Comparison of ENCODE assay signal across 7 mouse cellular contexts in the genomic region with DNA sequence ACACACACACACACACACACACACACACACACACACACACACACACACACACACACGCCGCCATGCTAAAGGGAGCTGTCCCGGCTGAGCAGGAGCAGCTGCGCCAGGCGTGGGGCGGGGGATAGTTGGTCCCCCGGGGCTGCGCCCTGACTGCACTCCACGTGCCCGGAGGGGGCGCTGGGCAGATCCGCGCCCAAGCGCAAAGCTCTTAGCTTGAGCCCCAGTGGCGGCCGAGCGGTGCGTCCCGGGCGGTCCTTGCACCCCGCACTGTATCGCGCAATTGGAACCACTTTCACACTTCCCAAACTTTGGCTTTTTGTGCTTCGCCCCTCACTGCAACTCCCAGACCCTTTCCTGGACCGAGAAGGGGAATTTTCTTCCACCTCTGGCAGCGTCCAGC. TPM values are rescaled to one million over a fixed set of nuclear protein-coding genes. Genes with fewer than 3 reads are reported as not detected.
DNase-seq lines count a peak whose midpoint lies in the region; ATAC-seq lines count a peak whose summit lies in the region.

No protein-coding gene starts in this region.

- H3K27ac ChIP-seq in embryonic facial prominence, embryonic 12.5 days = no peak overlapping the region
- H3K27ac ChIP-seq in heart, embryonic 13.5 days (replicated peaks) = peak overlapping the region; percentile 97
- peak overlapping the region; percentile 43; the same call in 1 of the 2 replicates for H3K27ac ChIP-seq in limb, embryonic 10.5 days
- H3K27ac ChIP-seq in midbrain, embryonic 15.5 days = no peak overlapping the region

- H3K36me3 ChIP-seq in embryonic facial prominence, embryonic 12.5 days = no peaks in the 10 kb centered on the region
- no peaks in the 10 kb centered on the region for H3K36me3 ChIP-seq in heart, embryonic 13.5 days
- H3K36me3 ChIP-seq in limb, embryonic 10.5 days = no peaks in the 10 kb centered on the region
- H3K36me3 ChIP-seq in midbrain, embryonic 15.5 days (replicated peaks) = no peaks in the 10 kb centered on the region

- under 1% methylated on average over 25 of the region's 26 CpGs for WGBS in embryonic facial prominence, embryonic 12.5 days
- WGBS in heart, embryonic 13.5 days = 0% methylated on average over 23 of the region's 26 CpGs
- 0% methylated on average over 24 of the region's 26 CpGs for WGBS in limb, embryonic 10.5 days
- WGBS in midbrain, embryonic 15.5 days = under 1% methylated on average over 20 of the region's 26 CpGs

- ATAC-seq in embryonic facial prominence, embryonic 12.5 days (ENCODE audit: insufficient number of reproducible peaks, insufficient read depth, low FRiP score, low TSS enrichment) = no peak
- no peak for ATAC-seq in heart, embryonic 13.5 days (ENCODE audit: extremely low read depth, insufficient number of reproducible peaks, low FRiP score, low TSS enrichment)
- no peak for ATAC-seq in midbrain, embryonic 15.5 days (replicated peaks)

- peaks cover 78% of the 10 kb centered on the region for H3K27me3 ChIP-seq in embryonic facial prominence, embryonic 12.5 days
- peaks cover 69% of the 10 kb centered on the region for H3K27me3 ChIP-seq in heart, embryonic 13.5 days (replicated peaks)
- H3K27me3 ChIP-seq in limb, embryonic 10.5 days (ENCODE audit: low read depth, poor library complexity, severe bottlenecking) = peaks cover 96% of the 10 kb centered on the region
- H3K27me3 ChIP-seq in midbrain, embryonic 15.5 days (replicated peaks) = peaks cover 76% of the 10 kb centered on the region

- no peaks in the 10 kb centered on the region for H3K9me3 ChIP-seq in embryonic facial prominence, embryonic 12.5 days
- H3K9me3 ChIP-seq in heart, embryonic 13.5 days = no peaks in the 10 kb centered on the region
- no peaks in the 10 kb centered on the region for H3K9me3 ChIP-seq in limb, embryonic 10.5 days (replicated peaks)
- no peaks in the 10 kb centered on the region for H3K9me3 ChIP-seq in midbrain, embryonic 15.5 days

- DNase-seq in adrenal gland, adult 18-20 months (ENCODE audit: low spot score in 2 of 2) = peak; percentile 36 to 38
- peak; percentile 73 for DNase-seq in limb, embryonic 10.5 days (ENCODE audit: low spot score)
- no peak for DNase-seq in left cerebral cortex, adult 11 months (ENCODE audit: low spot score)
- DNase-seq in B cell, adult 2 months = no peak

- H3K4me1 ChIP-seq in embryonic facial prominence, embryonic 12.5 days = peaks cover 33% of the 10 kb centered on the region
- peaks cover 64% of the 10 kb centered on the region for H3K4me1 ChIP-seq in heart, embryonic 13.5 days
- peaks cover 87% of the 10 kb centered on the region for H3K4me1 ChIP-seq in limb, embryonic 10.5 days
- H3K4me1 ChIP-seq in midbrain, embryonic 15.5 days = peaks cover 61% of the 10 kb centered on the region

- H3K9ac ChIP-seq in embryonic facial prominence, embryonic 12.5 days = no peak overlapping the region; the same call in 1 of the 2 replicates
- H3K9ac ChIP-seq in heart, embryonic 13.5 days = peak overlapping the region; percentile 97
- H3K9ac ChIP-seq in midbrain, embryonic 15.5 days = no peak overlapping the region

- peak overlapping the region; percentile 96 for H3K4me2 ChIP-seq in embryonic facial prominence, embryonic 12.5 days (replicated peaks)
- H3K4me2 ChIP-seq in heart, embryonic 13.5 days = peak overlapping the region; percentile 88
- peak overlapping the region; percentile 99 for H3K4me2 ChIP-seq in midbrain, embryonic 15.5 days

- peak overlapping the region; percentile 54 for H3K4me3 ChIP-seq in embryonic facial prominence, embryonic 12.5 days
- peak overlapping the region; percentile 87 for H3K4me3 ChIP-seq in heart, embryonic 13.5 days
- peak overlapping the region; percentile 76 for H3K4me3 ChIP-seq in limb, embryonic 10.5 days
- peak overlapping the region; percentile 59 for H3K4me3 ChIP-seq in midbrain, embryonic 15.5 days

RNA-seq across cellular contexts. Expression of a gene that starts 2.6 kb away (rescaled TPM):
- 1 to 10 TPM; 4.8 to 6.5 TPM for total RNA-seq in adrenal gland, adult 18-20 months (2021)
- polyA plus RNA-seq in embryonic facial prominence, embryonic 12.5 days (2016; fragmentation: Nextera tagmentation; extraction: Ambion mirVana) = 4.5 and 4.6 TPM in 2 replicates
- polyA plus RNA-seq in heart, embryonic 13.5 days (2015; fragmentation: Nextera tagmentation; extraction: Ambion mirVana) = 18.3 and 20.2 TPM in 2 replicates
- 1.0 and 2.1 TPM in 2 replicates for polyA plus RNA-seq in limb, embryonic 10.5 days (2016; fragmentation: Nextera tagmentation; extraction: Ambion mirVana)
- 2.8 and 2.9 TPM in 2 replicates for polyA plus RNA-seq in midbrain, embryonic 15.5 days (2015; fragmentation: Nextera tagmentation; extraction: Ambion mirVana)

Comparison
In these comparisons a context has a peak if more than half of its experiments do, and no peak if none do; other contexts are left out.
1. DNase-seq: peak in adrenal gland, adult 18-20 months (2 of 2) and limb, embryonic 10.5 days (single experiment); none in left cerebral cortex, adult 11 months (single experiment) and B cell, adult 2 months (0 of 2).
2. H3K27ac ChIP-seq: peak in heart, embryonic 13.5 days (single experiment) and limb, embryonic 10.5 days (single experiment); none in embryonic facial prominence, embryonic 12.5 days (single experiment) and midbrain, embryonic 15.5 days (single experiment).
3. Peak in every context shown above with its lines, with median percentiles within 50 percentile points of each other: H3K4me2 ChIP-seq and H3K4me3 ChIP-seq.